Mouse (Mus musculus): ENCODE data around the gene Elp4. TPM values are rescaled to one million over a fixed set of nuclear protein-coding genes. Genes with fewer than 3 reads are reported as not detected.

Gene Elp4
- polyA plus RNA-seq, 3 experiments from 2014 or later, result 8.8 to 16.9 (median 13.6) TPM

Other genes with a start within 250 kb of the Elp4 start
- gene Pax6, start 235.7 kb downstream of the Elp4 start, polyA plus RNA-seq (2017; shearing (Covaris generic)), result under 1 TPM in 2 of 3 experiments, not detected in 1; 0.20 to 0.67 TPM
- 10 to 100 TPM; 49.6 to 59.0 (median 58.7) TPM for gene Immp1l, start 74 bp upstream of the Elp4 start, polyA plus RNA-seq (2017; shearing (Covaris generic))
- gene Dnajc24, start 99.0 kb upstream of the Elp4 start, polyA plus RNA-seq (2017; shearing (Covaris generic)), result 10 to 100 TPM; 32.9 to 39.3 (median 37.0) TPM